In the genomic region with DNA sequence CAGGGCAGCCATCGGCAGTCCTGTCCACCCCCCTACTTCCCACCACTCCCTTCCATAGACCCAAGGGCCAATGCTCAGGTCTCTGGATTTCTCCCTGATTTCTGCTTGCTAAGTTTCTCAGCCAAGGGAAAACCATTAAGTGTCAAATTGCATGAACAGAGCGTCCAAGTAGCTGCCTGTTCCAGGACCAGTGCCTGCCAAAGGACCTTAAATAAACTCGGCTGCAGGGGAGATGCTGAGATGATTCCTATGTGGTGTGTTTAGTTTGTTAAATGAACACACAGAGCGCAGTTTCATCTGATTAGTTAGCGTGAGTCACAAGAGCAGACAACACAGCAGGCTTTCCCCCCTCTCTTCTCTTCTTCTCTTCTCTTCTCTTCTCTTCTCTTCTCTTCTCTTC, we compare ENCODE assay signal across 14 mouse cellular contexts.
A peak's percentile ranks its signal among the peaks of the same experiment; 100 is the strongest.
DNase-seq lines count a peak whose midpoint lies in the region; ATAC-seq and TF ChIP-seq lines count a peak whose summit lies in the region.
"Had no signal": no experiment of that assay in that cellular context is flagged by ENCODE, and none has a peak within 500 bp of the region (broad histone marks: within the 10 kb centered on the region; RNA-seq: fewer than 3 reads in every experiment).

No protein-coding gene starts in this region.

- no peak overlapping the region for H3K27ac ChIP-seq in hindbrain, postnatal 0 days
- H3K27ac ChIP-seq in hindbrain, embryonic 11.5 days (ENCODE audit: low read depth, low read length), result no peak overlapping the region
- H3K27ac ChIP-seq: forebrain, embryonic 12.5 days; heart, embryonic 10.5 days; left cerebral cortex, adult 2 months had no signal

- H3K9me3 ChIP-seq in hindbrain, postnatal 0 days (ENCODE audit: low read length), result no peaks in the 10 kb centered on the region
- no peaks in the 10 kb centered on the region for H3K9me3 ChIP-seq in hindbrain, embryonic 11.5 days (ENCODE audit: control insufficient read depth, low read length)
- H3K9me3 ChIP-seq: forebrain, embryonic 12.5 days; heart, embryonic 10.5 days had no signal

- no peak for ATAC-seq in hindbrain, postnatal 0 days
- ATAC-seq in hindbrain, embryonic 11.5 days (ENCODE audit: low FRiP score), result no peak
- ATAC-seq in erythroid progenitor cell, adult 5-6 weeks (replicated peaks; ENCODE audit: low FRiP score, poor library complexity, severe bottlenecking), result no peak
- ATAC-seq: hindbrain, embryonic 16.5 days had no signal

- no peak overlapping the region for H3K4me3 ChIP-seq in hindbrain, postnatal 0 days (ENCODE audit: low read length)
- no peak overlapping the region for H3K4me3 ChIP-seq in hindbrain, embryonic 11.5 days (ENCODE audit: low read depth, low read length)
- H3K4me3 ChIP-seq: forebrain, embryonic 12.5 days; heart, embryonic 10.5 days; left cerebral cortex, adult 2 months had no signal

- no peak overlapping the region for H3K9ac ChIP-seq in hindbrain, postnatal 0 days (replicated peaks; ENCODE audit: low read length)
- no peak overlapping the region for H3K9ac ChIP-seq in hindbrain, embryonic 11.5 days (ENCODE audit: low read depth, low read length)
- H3K9ac ChIP-seq: forebrain, embryonic 12.5 days had no signal

- H3K4me1 ChIP-seq in hindbrain, postnatal 0 days (ENCODE audit: insufficient read depth, low read length), result no peaks in the 10 kb centered on the region
- no peaks in the 10 kb centered on the region; the same call in 1 of the 2 replicates for H3K4me1 ChIP-seq in hindbrain, embryonic 11.5 days (replicated peaks; ENCODE audit: control insufficient read depth, insufficient read depth, low read length)

- 46% methylated on average over 5 of the region's 5 CpGs for WGBS in hindbrain, postnatal 0 days
- WGBS in hindbrain, embryonic 11.5 days, result 55% methylated on average over 5 of the region's 5 CpGs

- TF ChIP-seq CTCF in hindbrain, postnatal 0 days (IDR thresholded peaks at IDR 0.05; ENCODE audit: low read depth), result no peak

- DNase-seq in hindbrain, postnatal 0 days (ENCODE audit: low spot score), result peak; percentile 20
- no peak for DNase-seq in hindbrain, embryonic 11.5 days (ENCODE audit: low spot score)
- DNase-seq in testis, postnatal 14 days (ENCODE audit: low spot score), result peak; percentile 9
- DNase-seq in testis, postnatal 10 days (ENCODE audit: low spot score), result no peak
- DNase-seq in fibroblast of lung, adult 2 months (ENCODE audit: low read depth), result peak; percentile 72
- peak; percentile 15 for DNase-seq in yolk sac, embryonic 10.5 days (ENCODE audit: low spot score)
- DNase-seq in B cell, adult 2 months, result no peak
- DNase-seq: cerebellum, adult 2 months; right cerebral cortex, adult 18-20 months had no signal

- H3K27me3 ChIP-seq in hindbrain, postnatal 0 days (ENCODE audit: insufficient read depth, low read length), result no peaks in the 10 kb centered on the region
- no peaks in the 10 kb centered on the region for H3K27me3 ChIP-seq in hindbrain, embryonic 11.5 days (ENCODE audit: control insufficient read depth, insufficient read depth, low read length)
- H3K27me3 ChIP-seq: forebrain, embryonic 12.5 days had no signal

- no peak overlapping the region for H3K4me2 ChIP-seq in hindbrain, postnatal 0 days (ENCODE audit: low read depth, low read length)
- H3K4me2 ChIP-seq in hindbrain, embryonic 11.5 days (replicated peaks; ENCODE audit: low read depth, low read length), result no peak overlapping the region
- H3K4me2 ChIP-seq: forebrain, embryonic 12.5 days had no signal

- no peaks in the 10 kb centered on the region for H3K36me3 ChIP-seq in hindbrain, postnatal 0 days (ENCODE audit: insufficient read depth, low read length)
- no peaks in the 10 kb centered on the region for H3K36me3 ChIP-seq in hindbrain, embryonic 11.5 days (ENCODE audit: control insufficient read depth, insufficient read depth, low read length)
- H3K36me3 ChIP-seq: forebrain, embryonic 12.5 days; heart, embryonic 10.5 days had no signal

Comparison
In these comparisons a context has a peak if more than half of its experiments do, and no peak if none do; other contexts are left out.
1. DNase-seq: peak in hindbrain, postnatal 0 days (single experiment), testis, postnatal 14 days (single experiment), fibroblast of lung, adult 2 months (single experiment) and yolk sac, embryonic 10.5 days (single experiment); none in hindbrain, embryonic 11.5 days (single experiment), testis, postnatal 10 days (single experiment) and B cell, adult 2 months (0 of 2).